Mouse (Mus musculus): Measurements from ENCODE around the gene Exoc6b.

DNA sequence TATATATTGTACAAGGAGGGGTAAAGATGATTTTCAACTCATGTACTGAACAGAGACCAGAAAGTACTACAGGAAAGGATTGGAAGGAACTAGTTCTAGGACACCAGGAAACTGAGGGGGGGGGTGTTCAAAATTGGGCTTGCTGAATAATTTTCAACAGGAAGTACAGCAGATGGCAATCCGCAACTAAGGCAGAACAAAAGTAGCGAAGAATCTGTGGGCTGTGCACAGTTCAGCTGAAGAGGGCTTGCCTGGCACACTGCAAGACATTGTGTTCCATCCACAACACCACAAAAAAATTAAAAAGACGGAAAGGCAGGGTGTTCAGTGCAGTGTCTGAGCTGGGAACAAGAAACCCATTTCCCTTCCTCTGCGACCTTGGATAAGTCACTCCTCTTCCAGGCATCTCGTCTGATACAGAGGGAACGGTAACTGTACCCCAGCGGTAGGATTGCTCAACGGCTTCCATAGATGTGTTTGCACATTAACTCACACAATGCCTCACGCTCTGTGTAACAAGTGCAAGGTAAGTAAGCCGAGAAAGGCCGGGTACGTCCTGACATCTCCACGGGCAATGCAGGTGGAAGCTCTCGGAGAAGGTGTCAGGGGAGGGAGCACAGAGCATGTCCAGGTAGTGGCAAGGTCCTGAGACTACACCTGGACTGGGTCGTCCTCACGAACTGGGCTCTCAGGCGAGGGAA is 841 bp downstream of the Exoc6b start:
- TF ChIP-seq POLR2A (IDR thresholded peaks at IDR 0.05; ENCODE audit: borderline replicate concordance, insufficient read depth, low read length) (no peak), CTCF (IDR thresholded peaks at IDR 0.05; ENCODE audit: borderline replicate concordance, insufficient read depth, low read depth, low read length) (no peak)
